Mouse (Mus musculus): ENCODE data around the gene Fbxl16.

DNA sequence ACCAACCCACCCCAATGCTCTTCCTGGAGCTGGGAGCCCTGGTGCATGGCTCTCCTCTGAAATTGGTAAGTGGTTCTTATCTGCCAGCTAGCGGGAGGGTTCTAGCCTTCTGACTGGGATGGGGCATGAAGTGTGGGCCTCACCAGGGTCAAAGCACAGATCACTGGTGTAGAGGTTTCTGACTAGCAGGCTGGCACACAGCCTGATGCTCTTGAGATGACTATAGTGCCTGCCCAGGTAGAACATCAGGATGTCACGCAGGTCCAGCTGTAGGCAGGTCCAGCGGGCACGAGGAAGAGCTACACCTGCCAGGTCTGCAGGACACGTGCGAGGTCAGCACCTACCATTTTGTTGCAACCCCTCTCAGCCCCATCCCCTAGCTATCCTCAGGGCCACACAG lies 51.3 kb downstream of the Fbxl16 start:
- TF ChIP-seq POLR2A (IDR thresholded peaks at IDR 0.05; ENCODE audit: low read depth, low read length) (no peak), CTCF (conservative IDR thresholded peaks at IDR 0.05; ENCODE audit: insufficient read depth, insufficient read length, low read depth, low read length) (no peak)

Data from kidney, adult 2 months (tissue).